Mouse (Mus musculus): ENCODE measurements around the gene Lpp. TPM values are rescaled to one million over a fixed set of nuclear protein-coding genes. Genes with fewer than 3 reads are reported as not detected.
A peak's percentile ranks its signal among the peaks of the same experiment; 100 is the strongest.

Lpp gene
- polyA plus RNA-seq, 1 experiment from 2014 or later = 11.5 TPM

GRCm38 (mm10) chr16:24977771-24978170 lies 584.5 kb downstream of the Lpp start:
- Histone ChIP-seq H3K9ac (no peak overlapping the region), H3K27ac (replicated peaks) (no peak overlapping the region), H3K27me3 (no peaks in the 10 kb centered on the region), H3K4me1 (replicated peaks) (no peaks in the 10 kb centered on the region), H3K36me3 (no peaks in the 10 kb centered on the region), H3K4me2 (no peak overlapping the region), H3K4me3 (no peak overlapping the region), H3K9me3 (no peaks in the 10 kb centered on the region)
- no peak for ATAC-seq (ENCODE audit: low FRiP score, low read depth)
- WGBS = 87% methylated on average over 1 of the region's 1 CpGs

GRCm38 (mm10) chr16:24978226-24978625 lies 584.9 kb downstream of the Lpp start:
- Histone ChIP-seq H3K4me2 (no peak overlapping the region), H3K4me3 (no peak overlapping the region), H3K27me3 (no peaks in the 10 kb centered on the region), H3K9me3 (no peaks in the 10 kb centered on the region), H3K4me1 (replicated peaks) (no peaks in the 10 kb centered on the region), H3K36me3 (no peaks in the 10 kb centered on the region), H3K9ac (no peak overlapping the region), H3K27ac (replicated peaks) (no peak overlapping the region)
- ATAC-seq (ENCODE audit: low FRiP score, low read depth) = no peak
- 39% methylated on average over 1 of the region's 1 CpGs for WGBS

GRCm38 (mm10) chr16:24979391-24979790 lies 586.1 kb downstream of the Lpp start:
- Histone ChIP-seq H3K27ac (replicated peaks) (no peak overlapping the region), H3K4me3 (no peak overlapping the region), H3K36me3 (no peaks in the 10 kb centered on the region), H3K9ac (no peak overlapping the region), H3K4me1 (replicated peaks) (no peaks in the 10 kb centered on the region), H3K9me3 (no peaks in the 10 kb centered on the region), H3K4me2 (no peak overlapping the region), H3K27me3 (no peaks in the 10 kb centered on the region)
- no peak for ATAC-seq (ENCODE audit: low FRiP score, low read depth)
- 95% methylated on average over 4 of the region's 4 CpGs for WGBS

- no peak overlapping the region for H3K27ac ChIP-seq (replicated peaks)
- H3K36me3 ChIP-seq = no peaks in the 10 kb centered on the region
- H3K4me2 ChIP-seq = no peak overlapping the region
- ATAC-seq (ENCODE audit: low FRiP score, low read depth) = no peak
- H3K4me3 ChIP-seq = no peak overlapping the region
- H3K9me3 ChIP-seq = no peaks in the 10 kb centered on the region
- 86% methylated on average over 4 of the region's 4 CpGs for WGBS
- H3K4me1 ChIP-seq (replicated peaks) = no peaks in the 10 kb centered on the region
- H3K27me3 ChIP-seq = no peaks in the 10 kb centered on the region
- H3K9ac ChIP-seq = no peak overlapping the region
Observed at GRCm38 (mm10) chr16:24982828-24983227, 589.5 kb downstream of the Lpp start.

GRCm38 (mm10) chr16:24990331-24990730 lies 597.0 kb downstream of the Lpp start:
- Histone ChIP-seq H3K4me3 (no peak overlapping the region), H3K9ac (no peak overlapping the region), H3K36me3 (no peaks in the 10 kb centered on the region), H3K4me2 (no peak overlapping the region), H3K4me1 (replicated peaks) (no peaks in the 10 kb centered on the region), H3K27me3 (no peaks in the 10 kb centered on the region), H3K9me3 (no peaks in the 10 kb centered on the region), H3K27ac (replicated peaks) (no peak overlapping the region)
- 89% methylated on average over 11 of the region's 11 CpGs for WGBS
- ATAC-seq (ENCODE audit: low FRiP score, low read depth) = no peak

GRCm38 (mm10) chr16:24991059-24991541 lies 597.8 kb downstream of the Lpp start:
- no peak overlapping the region for H3K9ac ChIP-seq
- H3K27ac ChIP-seq (replicated peaks) = no peak overlapping the region
- H3K4me3 ChIP-seq = no peak overlapping the region
- 84% methylated on average over 10 of the region's 10 CpGs for WGBS
- no peaks in the 10 kb centered on the region for H3K27me3 ChIP-seq
- H3K4me1 ChIP-seq (replicated peaks) = no peaks in the 10 kb centered on the region
- no peaks in the 10 kb centered on the region for H3K36me3 ChIP-seq
- no peak for ATAC-seq (ENCODE audit: low FRiP score, low read depth)
- no peak overlapping the region for H3K4me2 ChIP-seq
- H3K9me3 ChIP-seq = no peaks in the 10 kb centered on the region

- no peak overlapping the region for H3K27ac ChIP-seq (replicated peaks)
- H3K4me2 ChIP-seq = no peak overlapping the region
- no peak overlapping the region for H3K9ac ChIP-seq
- H3K27me3 ChIP-seq = no peaks in the 10 kb centered on the region
- H3K9me3 ChIP-seq = no peaks in the 10 kb centered on the region
- H3K4me1 ChIP-seq (replicated peaks) = no peaks in the 10 kb centered on the region
- H3K36me3 ChIP-seq = no peaks in the 10 kb centered on the region
- H3K4me3 ChIP-seq = no peak overlapping the region
- 77% methylated on average over 3 of the region's 3 CpGs for WGBS
- ATAC-seq (ENCODE audit: low FRiP score, low read depth) = no peak
Observed at GRCm38 (mm10) chr16:24991995-24992394, 598.7 kb downstream of the Lpp start.

GRCm38 (mm10) chr16:24992494-24992893 lies 599.2 kb downstream of the Lpp start:
- H3K4me1 ChIP-seq (replicated peaks) = no peaks in the 10 kb centered on the region
- no peak overlapping the region for H3K4me3 ChIP-seq
- WGBS = 92% methylated on average over 11 of the region's 11 CpGs
- no peaks in the 10 kb centered on the region for H3K36me3 ChIP-seq
- H3K27me3 ChIP-seq = no peaks in the 10 kb centered on the region
- ATAC-seq (ENCODE audit: low FRiP score, low read depth) = no peak
- H3K27ac ChIP-seq (replicated peaks) = no peak overlapping the region
- no peak overlapping the region for H3K4me2 ChIP-seq
- H3K9ac ChIP-seq = no peak overlapping the region
- H3K9me3 ChIP-seq = no peaks in the 10 kb centered on the region

- WGBS = 72% methylated on average over 5 of the region's 5 CpGs
Observed at GRCm38 (mm10) chr16:25010980-25011877, 617.9 kb downstream of the Lpp start.

GRCm38 (mm10) chr16:25012938-25013337 lies 619.6 kb downstream of the Lpp start:
- Histone ChIP-seq H3K9me3 (no peaks in the 10 kb centered on the region), H3K27me3 (0 out of 2 replicates have a peak, but pooled peaks cover 4% of the 10 kb centered on the region), H3K4me1 (replicated peaks) (peaks cover 7% of the 10 kb centered on the region), H3K4me2 (no peak overlapping the region), H3K4me3 (no peak overlapping the region), H3K27ac (replicated peaks) (no peak overlapping the region), H3K9ac (no peak overlapping the region), H3K36me3 (no peaks in the 10 kb centered on the region)
- WGBS = 90% methylated on average over 3 of the region's 3 CpGs
- no peak for ATAC-seq (ENCODE audit: low FRiP score, low read depth)

More at GRCm38 (mm10) chr16:25010980-25011877, 617.9 kb downstream of the Lpp start:
- Histone ChIP-seq H3K9me3 (no peaks in the 10 kb centered on the region), H3K36me3 (no peaks in the 10 kb centered on the region), H3K27me3 (0 out of 2 replicates have a peak, but pooled peaks cover 4% of the 10 kb centered on the region), H3K27ac (replicated peaks) (no peak overlapping the region), H3K4me1 (replicated peaks) (peaks cover 3% of the 10 kb centered on the region; the same call in 1 of the 2 replicates), H3K4me3 (no peak overlapping the region), H3K4me2 (no peak overlapping the region), H3K9ac (no peak overlapping the region)
- ATAC-seq (ENCODE audit: low FRiP score, low read depth) = no peak

- Histone ChIP-seq H3K27me3 (0 out of 2 replicates have a peak, but pooled peaks cover 4% of the 10 kb centered on the region), H3K36me3 (no peaks in the 10 kb centered on the region), H3K4me2 (no peak overlapping the region), H3K4me1 (replicated peaks) (peaks cover 7% of the 10 kb centered on the region), H3K9ac (no peak overlapping the region), H3K4me3 (no peak overlapping the region), H3K27ac (replicated peaks) (peak overlapping the region; percentile 56), H3K9me3 (no peaks in the 10 kb centered on the region)
- peak; percentile 94 for ATAC-seq (ENCODE audit: low FRiP score, low read depth)
- 34% methylated on average over 4 of the region's 4 CpGs for whole genome bisulfite sequencing
Observed at GRCm38 (mm10) chr16:25016261-25016836, 623.0 kb downstream of the Lpp start.

GRCm38 (mm10) chr16:25017046-25017445 lies 623.7 kb downstream of the Lpp start:
- no peak for ATAC-seq (ENCODE audit: low FRiP score, low read depth)
- Histone ChIP-seq H3K36me3 (no peaks in the 10 kb centered on the region), H3K4me2 (no peak overlapping the region), H3K9me3 (no peaks in the 10 kb centered on the region), H3K9ac (no peak overlapping the region), H3K4me1 (replicated peaks) (peaks cover 7% of the 10 kb centered on the region), H3K27me3 (0 out of 2 replicates have a peak, but pooled peaks cover 4% of the 10 kb centered on the region), H3K4me3 (no peak overlapping the region), H3K27ac (replicated peaks) (peak overlapping the region; percentile 56)

Measured in hindbrain, embryonic 15.5 days (tissue).